Mouse (Mus musculus): Measurements from ENCODE around the gene Cldn15. TPM values are rescaled to one million over a fixed set of nuclear protein-coding genes. Genes with fewer than 3 reads are reported as not detected.

Cldn15 gene
- polyA plus RNA-seq, 1 experiment from 2014 or later, result 6.8 TPM

DNA sequence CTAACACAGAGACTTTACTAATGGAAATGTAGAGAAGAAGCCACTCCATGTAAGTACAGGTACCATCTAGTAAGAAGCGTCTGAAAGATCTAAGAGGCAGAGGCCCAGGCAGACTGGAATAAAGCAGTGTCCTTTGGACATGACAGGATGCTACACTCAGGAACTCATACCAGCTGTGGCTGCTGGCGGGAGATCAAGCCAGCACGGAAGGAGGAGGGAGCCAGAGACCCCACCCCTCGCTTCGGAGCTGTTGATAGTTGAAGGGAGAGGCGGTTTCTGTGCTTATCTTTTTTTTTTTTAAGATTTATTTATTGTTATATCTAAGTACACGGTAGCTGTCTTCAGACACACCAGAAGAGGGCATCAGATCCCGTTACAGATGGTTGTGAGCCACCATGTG lies 40.9 kb downstream of the Cldn15 start:
- no peak overlapping the region for H3K4me3 ChIP-seq (ENCODE audit: low read depth, low read length)
- H3K27me3 ChIP-seq (ENCODE audit: control insufficient read depth, insufficient read depth, low read length), result no peaks in the 10 kb centered on the region
- H3K4me1 ChIP-seq (replicated peaks; ENCODE audit: control insufficient read depth, insufficient read depth), result no peaks in the 10 kb centered on the region
- no peak for TF ChIP-seq CTCF (IDR thresholded peaks at IDR 0.05; ENCODE audit: low read depth)
- no peak for TF ChIP-seq EP300 (optimal IDR thresholded peaks at IDR 0.05)
- H3K36me3 ChIP-seq (ENCODE audit: control insufficient read depth, insufficient read depth, low read length), result no peaks in the 10 kb centered on the region
- H3K27ac ChIP-seq (replicated peaks), result no peak overlapping the region
- no peak overlapping the region for H3K9ac ChIP-seq (ENCODE audit: low read length)
- ATAC-seq (ENCODE audit: low FRiP score, low TSS enrichment) (no peak), DNase-seq (ENCODE audit: low spot score) (no peak)
- no peak overlapping the region for H3K4me2 ChIP-seq (replicated peaks; ENCODE audit: low read depth)
- 31% methylated on average over 8 of the region's 8 CpGs for WGBS
- no peaks in the 10 kb centered on the region for H3K9me3 ChIP-seq (ENCODE audit: control insufficient read depth, low read length)

DNA sequence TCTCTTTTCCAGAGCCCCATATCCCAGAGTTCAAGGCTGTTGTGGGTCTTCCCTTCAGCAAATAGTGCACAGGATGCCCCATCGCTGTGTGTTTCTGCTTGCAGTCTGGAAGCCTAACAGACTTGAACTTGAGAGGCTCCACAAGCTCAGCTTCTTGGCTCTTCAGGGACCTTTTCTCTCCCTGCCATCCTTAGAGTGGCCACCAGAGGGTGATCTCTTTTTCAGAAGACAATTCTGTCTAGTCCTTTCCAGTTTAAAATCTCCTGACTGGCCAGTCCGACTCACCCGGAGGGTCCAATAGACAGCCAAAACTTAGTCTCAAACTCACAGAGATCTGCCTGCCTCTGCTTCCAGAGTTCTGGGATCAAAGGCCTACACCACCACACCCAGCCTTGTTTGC lies 43.6 kb downstream of the Cldn15 start:
- ATAC-seq (ENCODE audit: low FRiP score, low TSS enrichment) (no peak; the same call in 1 of the 2 replicates), DNase-seq (ENCODE audit: low spot score) (no peak)
- TF ChIP-seq CTCF (IDR thresholded peaks at IDR 0.05; ENCODE audit: low read depth) (peak; percentile 74), EP300 (optimal IDR thresholded peaks at IDR 0.05) (no peak)
- no peak overlapping the region for H3K4me2 ChIP-seq (replicated peaks; ENCODE audit: low read depth)
- no peaks in the 10 kb centered on the region for H3K36me3 ChIP-seq (ENCODE audit: control insufficient read depth, insufficient read depth, low read length)
- no peak overlapping the region for H3K9ac ChIP-seq (ENCODE audit: low read length)
- H3K4me3 ChIP-seq (ENCODE audit: low read depth, low read length), result no peak overlapping the region
- no peak overlapping the region for H3K27ac ChIP-seq (replicated peaks)
- no peaks in the 10 kb centered on the region for H3K4me1 ChIP-seq (replicated peaks; ENCODE audit: control insufficient read depth, insufficient read depth)
- H3K9me3 ChIP-seq (ENCODE audit: control insufficient read depth, low read length), result no peaks in the 10 kb centered on the region
- WGBS, result 28% methylated on average over 3 of the region's 3 CpGs
- no peaks in the 10 kb centered on the region for H3K27me3 ChIP-seq (ENCODE audit: control insufficient read depth, insufficient read depth, low read length)

DNA sequence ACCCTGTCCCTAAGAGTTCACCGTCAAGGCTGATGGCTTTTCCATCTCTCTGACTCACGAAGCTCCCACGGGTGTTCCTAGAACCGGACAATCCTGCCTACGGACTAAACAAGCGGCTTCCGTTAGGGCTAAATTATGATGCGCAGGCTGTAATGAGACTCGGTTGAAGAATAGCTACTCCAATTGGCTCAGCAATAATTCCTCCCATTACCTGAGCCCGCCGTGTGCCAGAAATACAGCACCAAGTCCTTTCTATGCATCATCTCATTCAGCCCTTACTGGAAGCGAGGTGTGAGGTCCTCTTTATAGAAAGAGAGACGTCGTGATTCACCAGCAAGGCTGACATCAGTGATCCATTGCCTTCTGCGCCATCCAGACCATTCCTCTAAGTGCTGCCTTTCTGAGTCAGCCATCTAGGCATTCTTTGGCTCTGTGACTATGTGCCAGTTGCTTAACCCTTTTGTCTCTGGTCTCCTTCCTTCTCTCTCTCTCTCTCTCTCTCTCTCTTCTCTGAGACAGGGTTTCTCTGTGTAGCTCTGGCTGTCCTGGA lies 46.1 kb downstream of the Cldn15 start:
- DNase-seq (ENCODE audit: low spot score) (no peak), ATAC-seq (ENCODE audit: low FRiP score, low TSS enrichment) (no peak)
- Histone ChIP-seq H3K9me3 (ENCODE audit: control insufficient read depth, low read length) (no peaks in the 10 kb centered on the region), H3K27ac (replicated peaks) (no peak overlapping the region), H3K9ac (ENCODE audit: low read length) (no peak overlapping the region), H3K4me3 (ENCODE audit: low read depth, low read length) (no peak overlapping the region), H3K36me3 (ENCODE audit: control insufficient read depth, insufficient read depth, low read length) (no peaks in the 10 kb centered on the region), H3K4me2 (replicated peaks; ENCODE audit: low read depth) (no peak overlapping the region), H3K27me3 (ENCODE audit: control insufficient read depth, insufficient read depth, low read length) (no peaks in the 10 kb centered on the region), H3K4me1 (replicated peaks; ENCODE audit: control insufficient read depth, insufficient read depth) (no peaks in the 10 kb centered on the region)
- no peak for TF ChIP-seq EP300 (optimal IDR thresholded peaks at IDR 0.05)
- TF ChIP-seq CTCF (IDR thresholded peaks at IDR 0.05; ENCODE audit: low read depth), result no peak
- 63% methylated on average over 15 of the region's 15 CpGs for WGBS

DNA sequence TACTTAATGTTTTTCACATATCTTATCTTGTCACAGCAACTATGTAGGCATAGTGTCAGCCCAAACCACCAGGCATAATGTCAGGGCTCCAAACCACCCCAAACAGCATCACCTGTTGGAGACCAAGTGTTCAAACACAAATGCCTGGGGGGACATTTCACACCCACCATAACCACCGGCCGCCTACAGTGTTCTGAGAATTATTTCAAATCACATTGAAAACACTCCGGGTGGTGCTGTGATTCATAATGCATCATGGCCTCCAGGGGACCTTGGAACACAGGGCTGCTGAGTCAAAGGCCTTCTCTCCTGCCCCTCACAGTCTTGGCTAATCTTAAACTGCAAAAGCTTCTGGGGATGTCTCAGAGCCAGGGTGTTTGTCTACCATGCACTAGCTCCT lies 49.5 kb downstream of the Cldn15 start:
- Histone ChIP-seq H3K9me3 (ENCODE audit: control insufficient read depth, low read length) (no peaks in the 10 kb centered on the region), H3K9ac (ENCODE audit: low read length) (no peak overlapping the region), H3K4me1 (replicated peaks; ENCODE audit: control insufficient read depth, insufficient read depth) (no peaks in the 10 kb centered on the region), H3K36me3 (ENCODE audit: control insufficient read depth, insufficient read depth, low read length) (no peaks in the 10 kb centered on the region), H3K4me3 (ENCODE audit: low read depth, low read length) (no peak overlapping the region), H3K4me2 (replicated peaks; ENCODE audit: low read depth) (no peak overlapping the region), H3K27me3 (ENCODE audit: control insufficient read depth, insufficient read depth, low read length) (no peaks in the 10 kb centered on the region), H3K27ac (replicated peaks) (no peak overlapping the region)
- WGBS, result 79% methylated on average over 3 of the region's 3 CpGs
- no peak for ATAC-seq (ENCODE audit: low FRiP score, low TSS enrichment)
- no peak for DNase-seq (ENCODE audit: low spot score)
- no peak for TF ChIP-seq CTCF (IDR thresholded peaks at IDR 0.05; ENCODE audit: low read depth)
- TF ChIP-seq EP300 (optimal IDR thresholded peaks at IDR 0.05), result no peak

DNA sequence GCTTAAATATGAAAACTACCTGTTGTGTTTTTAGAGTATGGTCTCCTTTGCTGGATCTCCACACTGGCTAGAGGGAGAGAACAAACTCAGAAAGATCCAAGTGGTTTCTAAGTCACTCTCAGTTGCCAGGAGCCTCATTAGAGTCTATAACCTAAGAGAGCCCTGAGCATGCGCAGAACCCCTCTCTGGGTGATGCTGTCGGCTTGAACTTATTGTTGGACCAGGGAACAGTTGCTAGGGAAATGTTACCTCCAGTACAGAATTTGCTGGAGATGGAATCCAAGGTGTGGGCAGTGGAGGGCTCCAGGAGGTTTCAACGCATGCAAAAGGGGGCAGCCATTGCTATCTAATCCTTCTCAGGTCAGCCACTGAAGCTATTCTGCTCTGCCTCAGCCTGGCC lies 57.9 kb downstream of the Cldn15 start:
- DNase-seq (ENCODE audit: low spot score), result no peak
- Histone ChIP-seq H3K36me3 (ENCODE audit: control insufficient read depth, insufficient read depth, low read length) (no peaks in the 10 kb centered on the region), H3K9me3 (ENCODE audit: control insufficient read depth, low read length) (no peaks in the 10 kb centered on the region), H3K4me1 (replicated peaks; ENCODE audit: control insufficient read depth, insufficient read depth) (no peaks in the 10 kb centered on the region), H3K4me2 (replicated peaks; ENCODE audit: low read depth) (no peak overlapping the region), H3K27me3 (ENCODE audit: control insufficient read depth, insufficient read depth, low read length) (peaks cover 10% of the 10 kb centered on the region; the same call in 1 of the 2 replicates), H3K4me3 (ENCODE audit: low read depth, low read length) (no peak overlapping the region), H3K9ac (ENCODE audit: low read length) (no peak overlapping the region), H3K27ac (replicated peaks) (no peak overlapping the region)
- no peak for ATAC-seq (ENCODE audit: low FRiP score, low TSS enrichment)
- WGBS, result 50% methylated on average over 3 of the region's 3 CpGs
- TF ChIP-seq CTCF (IDR thresholded peaks at IDR 0.05; ENCODE audit: low read depth) (no peak), EP300 (optimal IDR thresholded peaks at IDR 0.05) (no peak)

DNA sequence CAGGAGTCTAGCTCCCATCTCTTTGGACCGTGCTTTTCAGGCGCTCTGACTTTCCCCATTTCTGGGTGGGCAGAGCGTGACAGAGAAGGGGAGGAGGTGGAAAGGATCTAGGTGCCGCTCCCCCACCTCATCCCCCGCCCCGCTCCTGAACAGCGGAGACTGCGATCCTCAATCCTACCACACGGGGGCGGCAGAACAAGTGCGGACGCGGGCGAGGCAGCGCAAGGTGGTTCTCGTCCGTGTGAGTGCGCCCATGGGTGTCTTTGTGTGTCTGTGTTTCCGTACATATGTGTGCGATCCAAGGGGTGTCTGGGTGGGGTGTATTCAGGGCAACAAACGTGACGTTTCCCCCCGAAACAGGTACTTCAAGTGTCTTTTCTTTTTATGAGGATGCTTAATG lies 58.7 kb downstream of the Cldn15 start:
- Histone ChIP-seq H3K4me2 (replicated peaks; ENCODE audit: low read depth) (no peak overlapping the region), H3K36me3 (ENCODE audit: control insufficient read depth, insufficient read depth, low read length) (no peaks in the 10 kb centered on the region), H3K27ac (replicated peaks) (no peak overlapping the region), H3K4me3 (ENCODE audit: low read depth, low read length) (no peak overlapping the region), H3K9me3 (ENCODE audit: control insufficient read depth, low read length) (no peaks in the 10 kb centered on the region), H3K9ac (ENCODE audit: low read length) (no peak overlapping the region), H3K4me1 (replicated peaks; ENCODE audit: control insufficient read depth, insufficient read depth) (0 out of 2 replicates have a peak, but pooled peaks cover 2% of the 10 kb centered on the region), H3K27me3 (ENCODE audit: control insufficient read depth, insufficient read depth, low read length) (peaks cover 12% of the 10 kb centered on the region; the same call in 1 of the 2 replicates)
- TF ChIP-seq CTCF (IDR thresholded peaks at IDR 0.05; ENCODE audit: low read depth) (peak; percentile 99), EP300 (optimal IDR thresholded peaks at IDR 0.05) (no peak)
- ATAC-seq (ENCODE audit: low FRiP score, low TSS enrichment) (0 out of 2 replicates have a peak, but pooled peaks have one; percentile 3), DNase-seq (ENCODE audit: low spot score) (peak; percentile 82)
- WGBS, result 0% methylated on average over 23 of the region's 23 CpGs

MicroRNA genes within 50 kb of the gene (microRNA counts, 519-probe panel; counts per million panel counts)
- microRNA mmu-miR-702, result not detected

Small RNA genes lying within 50 kb of the gene (microRNA-seq; reads per million reads assigned to microRNA genes)
- gene Mir702, result 12.5 reads per million, percentile 19 among the genes with 10 or more reads in this experiment

Other genes with a start within 250 kb of the Cldn15 start
- 2.9 and 3.5 TPM in 2 replicates for gene Col26a1, start 83.4 kb upstream of the Cldn15 start, polyA plus RNA-seq (2015; fragmentation: Nextera tagmentation; extraction: Ambion mirVana)
- 26.1 and 28.4 TPM in 2 replicates for gene Ift22, start 58.5 kb upstream of the Cldn15 start, polyA plus RNA-seq (2015; fragmentation: Nextera tagmentation; extraction: Ambion mirVana)
- 255 and 270 TPM in 2 replicates for gene Fis1, start 13.3 kb upstream of the Cldn15 start, polyA plus RNA-seq (2015; fragmentation: Nextera tagmentation; extraction: Ambion mirVana)
- 16.4 and 17.2 TPM in 2 replicates for gene Plod3, start 20.4 kb downstream of the Cldn15 start, polyA plus RNA-seq (2015; fragmentation: Nextera tagmentation; extraction: Ambion mirVana)
- gene Znhit1, start 21.4 kb downstream of the Cldn15 start, polyA plus RNA-seq (2015; fragmentation: Nextera tagmentation; extraction: Ambion mirVana), result 81.0 and 89.1 TPM in 2 replicates
- 1.8 TPM in 2 replicates for gene Vgf, start 59.8 kb downstream of the Cldn15 start, polyA plus RNA-seq (2015; fragmentation: Nextera tagmentation; extraction: Ambion mirVana)
- gene Ap1s1, start 79.5 kb downstream of the Cldn15 start, polyA plus RNA-seq (2015; fragmentation: Nextera tagmentation; extraction: Ambion mirVana), result 140 and 146 TPM in 2 replicates
- 0.25 and 0.27 TPM in 2 replicates for gene Serpine1, start 105.7 kb downstream of the Cldn15 start, polyA plus RNA-seq (2015; fragmentation: Nextera tagmentation; extraction: Ambion mirVana)
- gene Trim56, start 149.6 kb downstream of the Cldn15 start, polyA plus RNA-seq (2015; fragmentation: Nextera tagmentation; extraction: Ambion mirVana), result 4.4 and 4.5 TPM in 2 replicates
- 0.68 and 0.75 TPM in 2 replicates for gene Muc3, start 182.7 kb downstream of the Cldn15 start, polyA plus RNA-seq (2015; fragmentation: Nextera tagmentation; extraction: Ambion mirVana)
- gene Muc3a, start 245.8 kb downstream of the Cldn15 start, polyA plus RNA-seq (2015; fragmentation: Nextera tagmentation; extraction: Ambion mirVana), result 0.05 and 0.10 TPM in 2 replicates